Mouse (Mus musculus): ENCODE results near the gene Grik4.

DNA sequence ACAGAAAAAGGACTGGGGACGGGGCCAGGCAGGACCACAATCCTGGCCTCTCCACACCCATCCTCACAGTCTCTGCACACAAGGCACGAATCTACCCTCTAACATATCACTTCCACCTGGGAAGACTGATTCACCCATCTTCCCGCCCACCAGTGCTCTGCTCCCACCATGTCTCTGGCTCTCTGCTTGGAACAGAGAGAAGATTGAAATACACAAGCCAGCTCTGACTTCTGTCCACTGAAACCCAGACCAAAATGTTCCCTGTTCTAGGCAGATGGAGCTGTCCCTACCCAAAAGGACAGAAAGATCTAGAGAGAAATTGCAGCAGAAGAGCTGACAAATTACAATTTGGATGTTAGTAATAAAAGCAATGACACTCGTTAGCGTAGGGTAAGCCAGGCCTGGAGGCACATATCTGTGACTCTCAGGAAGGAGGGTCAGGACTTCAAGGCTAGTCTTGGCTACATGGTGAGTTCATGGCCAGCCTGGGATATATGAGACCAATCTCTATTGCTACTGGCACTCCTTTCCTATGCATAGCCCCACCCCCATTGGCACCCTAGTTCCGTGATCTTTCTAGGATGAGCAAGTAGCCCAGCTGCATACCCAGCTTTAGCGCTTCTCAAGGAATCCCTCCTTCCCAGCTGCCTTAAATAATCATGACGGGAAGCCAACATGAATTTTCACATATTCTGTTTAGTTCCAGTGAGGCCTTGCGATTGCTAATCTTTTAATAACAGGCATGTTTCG lies 97.4 kb downstream of the Grik4 start:
- TF ChIP-seq POLR2A (IDR thresholded peaks at IDR 0.05; ENCODE audit: low read depth, low read length) (no peak), CTCF (conservative IDR thresholded peaks at IDR 0.05 in 1 of 2, IDR thresholded peaks at IDR 0.05 in 1 of 2; ENCODE audit: low read depth in 2 of 2, low read length in 2 of 2) (no peak), ZNF384 (IDR thresholded peaks at IDR 0.05; ENCODE audit: low read depth, low read length) (no peak), EP300 (IDR thresholded peaks at IDR 0.05; ENCODE audit: low read length) (no peak), ZC3H11A (IDR thresholded peaks at IDR 0.05; ENCODE audit: low read depth, low read length) (no peak), NELFE (IDR thresholded peaks at IDR 0.05; ENCODE audit: low read depth, low read length) (no peak), MAFK (IDR thresholded peaks at IDR 0.05; ENCODE audit: insufficient replicate concordance, low read length) (no peak), USF1 (IDR thresholded peaks at IDR 0.05; ENCODE audit: low read depth, low read length) (no peak), POLR2AphosphoS2 (IDR thresholded peaks at IDR 0.05; ENCODE audit: low read depth, low read length) (no peak), MAZ (IDR thresholded peaks at IDR 0.05; ENCODE audit: low read depth, low read length) (no peak), GABPA (IDR thresholded peaks at IDR 0.05; ENCODE audit: insufficient replicate concordance, low read depth, low read length) (no peak), UBTF (IDR thresholded peaks at IDR 0.05; ENCODE audit: low read depth, low read length) (no peak), NRF1 (IDR thresholded peaks at IDR 0.05; ENCODE audit: low read depth, low read length) (no peak)

All from CH12.LX (cell line).